Mouse (Mus musculus): ENCODE data around the gene Atp10b. TPM values are rescaled to one million over a fixed set of nuclear protein-coding genes. Genes with fewer than 3 reads are reported as not detected.
"Not testable (repeated sequence)": the region's sequence is repeated elsewhere in the genome, so short reads cannot be mapped to it uniquely, and the experiment has no call there.

Atp10b gene
- total and polyA plus RNA-seq, 3 experiments = not detected

DNA sequence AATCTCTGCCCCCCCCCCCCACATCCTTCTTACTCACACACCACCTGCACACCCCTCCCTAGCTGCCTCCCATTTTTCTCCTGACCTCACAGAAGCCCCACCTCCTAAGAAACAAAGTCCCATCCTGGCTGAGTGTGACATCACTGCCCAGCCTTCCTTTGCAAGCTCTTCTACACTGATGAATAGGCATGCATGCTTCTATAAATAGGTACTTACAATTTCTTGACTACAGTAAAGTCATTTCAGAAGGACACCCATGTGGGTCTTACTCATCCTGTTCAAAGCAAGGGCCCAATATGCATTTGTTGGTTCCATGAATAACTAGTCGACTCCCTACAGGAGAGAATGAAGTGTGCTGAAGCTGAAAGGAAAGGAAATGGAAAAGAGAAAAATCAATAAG lies 5.5 kb upstream of the Atp10b start (continued):
- no peak for TF ChIP-seq ZKSCAN1 (IDR thresholded peaks at IDR 0.05; ENCODE audit: borderline replicate concordance, low read depth, low read length)
- peak; percentile 76; the same call in 1 of the 2 replicates for TF ChIP-seq MYC (IDR thresholded peaks at IDR 0.05; ENCODE audit: low read depth, low read length)
- TF ChIP-seq TBP (conservative IDR thresholded peaks at IDR 0.05; ENCODE audit: low read depth, low read length) = no peak
- TF ChIP-seq NELFE (IDR thresholded peaks at IDR 0.05; ENCODE audit: low read depth, low read length) = no peak
- peak; percentile 95 for TF ChIP-seq JUND (conservative IDR thresholded peaks at IDR 0.05; ENCODE audit: low read depth, low read length)
- no peak for TF ChIP-seq POLR2A (IDR thresholded peaks at IDR 0.05; ENCODE audit: low read depth, low read length)
- no peak for TF ChIP-seq CTCF (conservative IDR thresholded peaks at IDR 0.05 in 1 of 2, IDR thresholded peaks at IDR 0.05 in 1 of 2; ENCODE audit: low read depth in 2 of 2, low read length in 2 of 2)
- peak; percentile 21; the same call in 1 of the 2 replicates for TF ChIP-seq SMC3 (IDR thresholded peaks at IDR 0.05; ENCODE audit: low read depth, low read length)
- TF ChIP-seq ETS1 (conservative IDR thresholded peaks at IDR 0.05; ENCODE audit: low read depth, low read length) = peak; percentile 96
- TF ChIP-seq EP300 (IDR thresholded peaks at IDR 0.05; ENCODE audit: low read length) = peak; percentile 93
- TF ChIP-seq ELF1 (IDR thresholded peaks at IDR 0.05; ENCODE audit: low read depth, low read length) = no peak
- no peak for TF ChIP-seq GABPA (IDR thresholded peaks at IDR 0.05; ENCODE audit: insufficient replicate concordance, low read depth, low read length)
- TF ChIP-seq CHD2 (IDR thresholded peaks at IDR 0.05; ENCODE audit: low read length) = no peak; the same call in 1 of the 2 replicates
- no peak for TF ChIP-seq USF1 (IDR thresholded peaks at IDR 0.05; ENCODE audit: low read depth, low read length)
- peak; percentile 58; the same call in 1 of the 2 replicates for TF ChIP-seq SIN3A (IDR thresholded peaks at IDR 0.05; ENCODE audit: low read length)
- TF ChIP-seq CHD1 (IDR thresholded peaks at IDR 0.05; ENCODE audit: low read depth, low read length) = no peak

DNA sequence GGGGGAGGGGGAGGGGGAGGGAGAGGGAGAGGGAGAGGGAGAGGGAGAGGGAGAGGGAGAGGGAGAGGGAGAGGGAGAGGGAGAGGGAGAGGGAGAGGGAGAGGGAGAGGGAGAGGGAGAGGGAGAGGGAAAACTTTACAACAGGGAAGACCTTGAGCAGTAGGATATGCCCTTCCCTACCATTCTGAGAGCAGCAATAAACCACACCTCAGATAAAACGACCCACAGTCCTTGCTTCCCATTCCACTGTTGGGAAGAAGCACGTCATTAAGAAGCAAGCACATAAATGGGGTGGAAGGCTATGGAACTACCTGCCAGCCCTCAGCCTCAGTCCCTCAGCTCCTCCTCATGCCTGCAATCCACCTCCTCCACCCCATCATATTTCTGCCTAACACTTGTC lies 4.8 kb upstream of the Atp10b start:
- H3K4me1 ChIP-seq (ENCODE audit: control insufficient read depth in 1 of 2, insufficient read depth in 2 of 2); H3K79me2 ChIP-seq (replicated peaks; ENCODE audit: control insufficient read depth, extremely low read depth, insufficient read depth, poor library complexity, severe bottlenecking); in situ Hi-C loops (cut with MboI; ENCODE audit: low pct_ligation_motif_present, low pct_unique_long_range_greater_than_20kb, low sequenced_read_pairs); DNase-seq (ENCODE audit: extremely low read depth); H3K27ac ChIP-seq (ENCODE audit: insufficient read depth, low read depth); H3K4me3 ChIP-seq (replicated peaks in 1 of 3; ENCODE audit: low read depth in 2 of 3, low read length in 2 of 3, poor library complexity in 1 of 3); H3K27me3 ChIP-seq (replicated peaks); H3K9ac ChIP-seq (ENCODE audit: insufficient read depth, low read depth); H3K36me3 ChIP-seq (replicated peaks in 1 of 2; ENCODE audit: control insufficient read depth in 1 of 2, insufficient read depth in 1 of 2, low read length in 1 of 2); H3K4me2 ChIP-seq (ENCODE audit: insufficient read depth, low read depth, poor library complexity, severe bottlenecking); dilution Hi-C loops (cut with MboI; ENCODE audit: extremely low pct_ligation_motif_present, extremely low pct_unique_long_range_greater_than_20kb, low sequenced_read_pairs); H3K9me3 ChIP-seq (replicated peaks; ENCODE audit: low read length): not testable (repeated sequence)

DNA sequence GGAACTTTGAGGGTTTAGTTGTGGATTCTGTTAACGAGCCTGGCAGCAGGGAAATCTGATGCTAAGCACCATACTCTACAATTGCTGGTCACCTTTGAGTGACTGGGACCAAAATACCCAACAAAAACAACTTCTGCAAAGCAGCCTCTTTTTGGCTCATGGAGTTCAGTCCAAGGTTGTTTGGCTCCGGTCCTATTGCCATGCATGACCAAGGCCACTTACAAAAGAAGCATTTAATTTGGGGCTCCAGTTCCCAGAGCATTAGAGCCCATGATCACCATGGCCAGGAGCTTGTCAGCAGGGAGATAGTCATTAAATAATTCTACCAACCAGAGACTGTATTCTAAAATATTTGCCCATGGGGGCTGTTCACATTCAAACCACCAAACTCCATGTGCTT lies 2.3 kb upstream of the Atp10b start:
- no peak overlapping the region for H3K9ac ChIP-seq (ENCODE audit: insufficient read depth, low read depth)
- H3K27me3 ChIP-seq (replicated peaks) = no peaks in the 10 kb centered on the region
- peaks cover 9 to 10% of the 10 kb centered on the region in 2 experiments for H3K4me1 ChIP-seq (ENCODE audit: control insufficient read depth in 1 of 2, insufficient read depth in 2 of 2)
- dilution Hi-C loops (cut with MboI; ENCODE audit: extremely low pct_ligation_motif_present, extremely low pct_unique_long_range_greater_than_20kb, low sequenced_read_pairs) (no loop called here), in situ Hi-C loops (cut with MboI; ENCODE audit: low pct_ligation_motif_present, low pct_unique_long_range_greater_than_20kb, low sequenced_read_pairs) (no loop called here)
- no peak for DNase-seq (ENCODE audit: extremely low read depth)
- H3K9me3 ChIP-seq (replicated peaks; ENCODE audit: low read length) = no peaks in the 10 kb centered on the region
- TF ChIP-seq ZMIZ1 (IDR thresholded peaks at IDR 0.05; ENCODE audit: low read depth, low read length) = no peak
- TF ChIP-seq HCFC1 (IDR thresholded peaks at IDR 0.05; ENCODE audit: low read depth, low read length) = no peak
- no peak overlapping the region for H3K4me3 ChIP-seq (replicated peaks in 1 of 3; ENCODE audit: low read depth in 2 of 3, low read length in 2 of 3, poor library complexity in 1 of 3)
- no peaks in the 10 kb centered on the region for H3K79me2 ChIP-seq (replicated peaks; ENCODE audit: control insufficient read depth, extremely low read depth, insufficient read depth, poor library complexity, severe bottlenecking)
- no peak overlapping the region for H3K4me2 ChIP-seq (ENCODE audit: insufficient read depth, low read depth, poor library complexity, severe bottlenecking)
- H3K27ac ChIP-seq (ENCODE audit: insufficient read depth, low read depth) = no peak overlapping the region
- H3K36me3 ChIP-seq (replicated peaks in 1 of 2; ENCODE audit: control insufficient read depth in 1 of 2, insufficient read depth in 1 of 2, low read length in 1 of 2) = no peaks in the 10 kb centered on the region
